Mouse (Mus musculus) urinary bladder, postnatal 36 days (tissue): ENCODE measurements at regions not wholly inside any gene's neighbourhood (a gene's known extent, or its start where the extent isn't known, plus 50 kb on each side); places are given as distances from the start of the nearest gene placed in this dataset.
A peak's percentile ranks its signal among the peaks of the same experiment; 100 is the strongest.
"Not testable (repeated sequence)": the region's sequence is repeated elsewhere in the genome, so short reads cannot be mapped to it uniquely, and the experiment has no call there.

Experiments
- DNase-seq, 2 experiments: peaks; one replicate each; pipeline ENCODE4 v3.0.0; 2022; ENCODE audit warnings: low spot score in 2 of 2, mixed read lengths in 1 of 2

GRCm38 (mm10) chr8:46355066-46355465 is 60.6 kb upstream of the Helt start:
- no peak for DNase-seq

- DNase-seq = not testable (repeated sequence)
Measured at GRCm38 (mm10) chr8:46357961-46358360, 63.5 kb upstream of the Helt start.

GRCm38 (mm10) chr8:46362871-46363306 is 68.4 kb upstream of the Helt start:
- DNase-seq = no peak

- no peak for DNase-seq
Measured at GRCm38 (mm10) chr8:46365711-46366110, 71.2 kb upstream of the Helt start.

- no peak for DNase-seq
Measured at GRCm38 (mm10) chr8:46367125-46367524, 72.7 kb upstream of the Helt start.

- no peak for DNase-seq
Measured at GRCm38 (mm10) chr8:46374092-46374491, 79.6 kb upstream of the Helt start.

GRCm38 (mm10) chr8:46375986-46376385 is 81.5 kb upstream of the Helt start:
- DNase-seq = no peak

- peak; percentile 13 to 28 for DNase-seq
Measured at GRCm38 (mm10) chr8:46384926-46385325, 85.9 kb upstream of the Acsl1 start.

GRCm38 (mm10) chr8:46385806-46386205 is 85.0 kb upstream of the Acsl1 start:
- DNase-seq = peak in 1 of 2 experiments; percentile 46

- DNase-seq = no peak
Measured at GRCm38 (mm10) chr8:46386553-46386952, 84.3 kb upstream of the Acsl1 start.

- no peak for DNase-seq
Measured at GRCm38 (mm10) chr8:46387037-46387436, 83.8 kb upstream of the Acsl1 start.

- no peak for DNase-seq
Measured at GRCm38 (mm10) chr8:46388421-46388820, 82.4 kb upstream of the Acsl1 start.

GRCm38 (mm10) chr8:46390431-46390830 is 80.4 kb upstream of the Acsl1 start:
- DNase-seq = peak in 1 of 2 experiments; percentile 40

- DNase-seq = no peak
Measured at GRCm38 (mm10) chr8:46391678-46392077, 79.2 kb upstream of the Acsl1 start.

GRCm38 (mm10) chr8:46393296-46393695 is 77.5 kb upstream of the Acsl1 start:
- DNase-seq = no peak

GRCm38 (mm10) chr8:46394750-46395149 is 76.1 kb upstream of the Acsl1 start:
- DNase-seq = no peak

GRCm38 (mm10) chr8:46395348-46395747 is 75.5 kb upstream of the Acsl1 start:
- no peak for DNase-seq

- DNase-seq = no peak
Measured at GRCm38 (mm10) chr8:46397081-46397480, 73.8 kb upstream of the Acsl1 start.

- no peak for DNase-seq
Measured at GRCm38 (mm10) chr8:46397777-46398176, 73.1 kb upstream of the Acsl1 start.

GRCm38 (mm10) chr8:46400595-46400994 is 70.2 kb upstream of the Acsl1 start:
- no peak for DNase-seq

GRCm38 (mm10) chr8:46403877-46404560 is 66.8 kb upstream of the Acsl1 start:
- DNase-seq = peak; percentile 15 to 41

GRCm38 (mm10) chr8:46408886-46409285 is 62.0 kb upstream of the Acsl1 start:
- no peak for DNase-seq

GRCm38 (mm10) chr8:46409296-46409695 is 61.5 kb upstream of the Acsl1 start:
- DNase-seq = no peak
